Mouse (Mus musculus): Measurements from ENCODE around the gene Cep295. TPM values are rescaled to one million over a fixed set of nuclear protein-coding genes. Genes with fewer than 3 reads are reported as not detected.

The Cep295 gene
- 10 to 100 TPM; 19.4 to 22.9 TPM for polyA plus RNA-seq (2017; shearing (Covaris generic))

DNA sequence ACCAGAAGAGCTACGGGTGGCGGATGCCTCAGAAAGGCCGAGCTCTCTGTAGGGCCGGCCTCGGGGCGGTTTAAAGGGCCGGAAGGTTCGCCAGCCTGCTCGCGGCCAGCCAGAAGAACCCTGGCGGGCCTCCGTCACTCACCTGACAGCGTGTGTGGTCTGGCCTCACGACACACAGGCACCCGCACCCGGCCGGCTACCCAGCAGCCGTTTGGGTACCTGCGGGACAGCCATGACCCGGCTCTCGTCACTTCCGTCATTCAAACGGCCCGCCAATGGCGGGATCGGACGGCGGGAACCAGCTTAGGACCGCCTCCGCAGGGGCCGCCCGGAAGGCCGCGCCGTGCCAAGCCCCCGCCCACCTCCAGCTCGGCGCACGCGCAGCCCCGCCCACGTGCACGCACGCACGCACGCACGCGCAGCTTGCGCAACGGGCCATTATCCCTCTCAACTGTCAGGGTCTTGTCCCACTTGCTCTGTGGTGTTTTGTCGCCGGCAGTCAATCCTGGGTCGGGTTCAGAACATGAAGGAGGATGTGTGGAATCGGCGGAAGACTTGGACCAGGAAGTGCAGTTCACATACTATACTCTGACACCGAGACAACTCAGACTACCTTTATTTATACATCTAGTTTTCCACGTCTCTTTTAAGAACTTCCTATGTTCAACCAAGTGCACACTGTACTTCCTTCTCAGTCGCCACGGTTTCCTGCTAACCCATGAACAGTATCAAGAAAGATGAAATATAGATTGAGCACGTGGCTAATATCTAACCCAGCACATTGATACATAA is at the start of gene Cep295:
Cep295 (minus strand) TSS at position 305 of the 792 bp plus-strand sequence.

DNA sequence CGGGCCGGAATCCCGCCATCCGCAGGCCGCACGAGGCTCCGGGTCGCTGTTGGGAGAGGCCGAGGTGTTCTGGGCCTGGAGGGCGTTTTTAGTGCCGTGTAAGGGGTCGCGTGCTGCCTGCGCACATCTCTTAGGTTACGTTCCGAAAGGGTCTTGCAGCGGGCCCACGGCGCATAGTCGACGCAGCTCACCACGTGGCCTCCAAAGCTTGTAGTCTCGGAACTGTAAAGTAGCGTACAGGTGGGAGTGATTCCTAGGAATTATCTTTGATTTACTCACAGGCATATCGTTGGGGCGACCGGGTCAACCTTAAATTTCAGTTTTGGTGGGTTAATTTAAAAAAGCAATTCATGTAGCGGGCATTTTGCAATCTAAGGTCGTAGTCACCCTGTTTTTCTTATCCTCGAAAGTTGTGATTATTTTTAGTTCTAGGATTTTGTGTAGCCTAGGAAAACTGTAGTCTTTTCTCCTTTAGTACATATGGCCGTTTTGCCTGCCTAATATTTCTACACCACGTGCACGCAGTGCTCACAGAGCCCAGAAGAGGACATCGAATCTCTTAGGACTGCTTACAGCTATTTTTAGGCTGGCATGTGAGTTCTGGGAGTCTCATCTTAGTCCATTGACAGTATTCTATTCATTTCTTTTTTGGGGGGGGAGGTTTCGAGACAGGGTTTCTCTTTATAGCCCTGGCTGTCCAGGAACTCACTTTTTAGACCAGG is 51.0 kb downstream of the Cep295 start, which contains the start of gene 4931406C07Rik:
4931406C07Rik (minus strand) TSS at position 51 of the 722 bp plus-strand sequence.

DNA sequence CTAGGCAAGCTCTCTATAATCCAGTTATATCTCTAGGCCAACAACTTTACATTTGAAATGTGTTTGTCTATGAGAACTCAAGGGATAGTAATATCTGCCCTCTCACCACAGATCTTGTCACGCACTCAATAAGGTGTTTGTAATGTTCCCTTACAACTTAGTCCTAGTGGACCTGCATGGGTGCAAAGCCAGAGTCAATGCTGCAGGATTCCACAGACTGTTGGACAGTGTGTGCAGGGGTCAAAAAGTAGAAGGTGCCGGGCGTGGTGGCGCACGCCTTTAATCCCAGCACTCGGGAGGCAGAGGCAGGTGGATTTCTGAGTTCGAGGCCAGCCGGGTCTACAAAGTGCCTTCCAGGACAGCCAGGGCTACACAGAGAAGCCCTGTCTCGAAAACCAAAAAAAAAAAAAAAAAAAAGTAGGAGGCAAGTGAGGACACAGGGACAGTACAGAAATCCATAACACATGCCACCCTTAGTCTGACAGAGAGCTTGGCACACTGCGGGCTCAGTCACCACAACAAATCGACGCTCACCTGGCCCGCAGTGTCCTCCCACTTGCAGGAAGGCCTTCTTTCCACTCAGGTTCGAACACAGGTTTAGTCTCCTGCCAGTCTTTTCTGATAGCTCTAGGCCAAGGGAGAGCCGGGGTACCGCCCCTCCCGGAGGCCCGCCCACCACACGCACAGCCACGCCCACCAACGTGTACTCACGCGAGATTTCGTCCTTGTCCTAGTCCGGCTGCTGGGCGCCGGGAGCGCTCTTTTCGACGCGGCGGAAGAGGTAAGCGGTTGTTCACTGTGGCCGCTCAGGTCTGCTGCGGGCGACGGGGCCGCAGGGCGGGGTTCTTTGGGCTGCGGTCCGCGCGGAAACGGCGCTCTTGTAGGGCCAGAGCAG is 51.8 kb downstream of the Cep295 start, which contains the start of gene Taf1d:
Taf1d (plus strand) TSS at position 712 of the 895 bp plus-strand sequence.

DNA sequence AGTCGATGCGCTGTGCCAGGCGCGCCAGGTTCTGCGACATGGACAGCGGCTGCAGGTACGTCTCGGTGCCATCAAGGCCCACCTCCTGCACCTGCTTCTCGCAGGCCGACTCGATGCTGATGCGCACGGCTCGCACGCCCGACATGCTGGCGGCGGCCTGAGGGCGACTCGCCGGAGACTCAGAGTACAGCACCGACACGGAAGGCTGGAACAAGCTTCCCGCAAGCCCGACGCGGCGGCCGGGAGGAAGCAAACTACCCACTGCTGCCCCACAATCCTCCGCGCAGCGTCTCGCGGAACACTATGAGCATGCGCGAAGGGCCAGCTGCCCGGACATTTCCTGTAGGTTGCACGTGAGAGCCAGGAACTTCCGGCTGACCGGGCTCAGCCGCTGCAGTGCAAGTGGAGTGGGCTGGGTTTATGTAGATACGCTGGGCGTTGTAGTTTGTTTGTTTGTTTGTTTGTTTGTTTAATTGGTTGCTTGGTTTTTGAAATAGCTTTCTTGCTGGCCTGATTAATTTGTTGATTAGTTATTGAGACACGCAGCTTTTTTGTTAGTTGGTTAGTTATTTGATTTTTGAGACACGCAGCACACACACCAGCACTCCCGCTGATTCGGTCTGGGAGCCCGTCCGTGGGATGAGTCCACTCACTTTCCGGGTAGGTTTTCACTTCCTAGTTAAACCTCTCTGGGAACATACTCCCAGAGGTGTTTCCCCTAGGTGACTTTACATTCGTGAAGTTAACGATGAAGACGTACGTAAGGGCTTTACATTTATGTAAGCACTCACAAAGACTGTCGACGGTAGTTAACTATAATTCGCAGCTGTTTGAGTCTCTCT is 77.7 kb downstream of the Cep295 start, which contains the start of gene Med17:
Med17 (minus strand) TSS at position 283 of the 842 bp plus-strand sequence.

Other genes starting within 250 kb of the Cep295 start
- not detected for gene Hephl1, start 245.7 kb downstream of the Cep295 start, polyA plus RNA-seq (2017; shearing (Covaris generic))
- under 1 TPM in 1 of 2 experiments, not detected in 1; 0.34 TPM for gene Vstm5, start 118.7 kb downstream of the Cep295 start, polyA plus RNA-seq (2017; shearing (Covaris generic))
- gene Med17, start 77.9 kb downstream of the Cep295 start, polyA plus RNA-seq (2017; shearing (Covaris generic)): 10 to 100 TPM; 53.2 to 65.5 TPM
- gene Taf1d, start 51.6 kb downstream of the Cep295 start, polyA plus RNA-seq (2017; shearing (Covaris generic)): 10 to 100 TPM; 57.2 to 85.0 TPM
- 1 to 10 TPM in 1 of 2 experiments, under 1 TPM in 1; 0.83 to 4.0 TPM for gene 4931406C07Rik, start 51.3 kb downstream of the Cep295 start, polyA plus RNA-seq (2017; shearing (Covaris generic))
- 10 to 100 TPM; 66.3 to 84.8 TPM for gene Smco4, start 135.6 kb upstream of the Cep295 start, polyA plus RNA-seq (2017; shearing (Covaris generic))